Comparison of ENCODE assay signal across 21 mouse cellular contexts in the genomic region with DNA sequence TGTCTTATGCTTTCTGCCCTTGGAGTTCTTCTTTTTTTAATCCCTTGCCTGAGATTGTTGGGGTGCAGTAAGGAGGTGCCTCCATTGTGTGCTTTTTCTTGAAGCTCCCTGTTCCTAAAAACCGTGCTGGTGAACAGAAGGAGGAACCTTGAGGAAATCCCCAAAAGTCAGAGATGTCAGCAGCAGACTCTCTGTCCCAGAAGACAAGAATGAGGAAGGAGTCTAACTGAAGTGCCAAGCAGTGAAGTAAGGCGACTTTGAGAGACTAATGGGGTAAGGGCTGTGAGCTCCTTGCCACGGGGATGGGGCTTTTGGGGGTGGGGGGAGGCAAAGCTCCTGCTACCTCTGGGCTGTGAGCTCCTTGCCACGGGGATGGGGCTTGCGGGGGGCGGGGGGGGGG. TPM values are rescaled to one million over a fixed set of nuclear protein-coding genes. Genes with fewer than 3 reads are reported as not detected.
DNase-seq lines count a peak whose midpoint lies in the region; ATAC-seq and TF ChIP-seq lines count a peak whose summit lies in the region.
"Had no signal": no experiment of that assay in that cellular context is flagged by ENCODE, and none has a peak within 500 bp of the region (broad histone marks: within the 10 kb centered on the region; RNA-seq: fewer than 3 reads in every experiment).

No protein-coding gene starts in this region.

- no peaks in the 10 kb centered on the region for H3K27me3 ChIP-seq in forebrain, embryonic 11.5 days (ENCODE audit: control insufficient read depth, insufficient read depth, low read length)
- H3K27me3 ChIP-seq in forebrain, embryonic 13.5 days = no peaks in the 10 kb centered on the region
- H3K27me3 ChIP-seq in lung, postnatal 0 days (replicated peaks; ENCODE audit: insufficient read depth, low read length) = no peaks in the 10 kb centered on the region
- no peaks in the 10 kb centered on the region for H3K27me3 ChIP-seq in embryonic facial prominence, embryonic 10.5 days (replicated peaks; ENCODE audit: low read depth, poor library complexity, severe bottlenecking)
- H3K27me3 ChIP-seq: forebrain, embryonic 15.5 days; hindbrain, embryonic 13.5 days had no signal

- no peaks in the 10 kb centered on the region for H3K4me1 ChIP-seq in forebrain, embryonic 11.5 days (replicated peaks; ENCODE audit: control insufficient read depth, insufficient read depth, low read length)
- H3K4me1 ChIP-seq in forebrain, embryonic 13.5 days = peaks cover 7% of the 10 kb centered on the region; the same call in 1 of the 2 replicates
- no peaks in the 10 kb centered on the region for H3K4me1 ChIP-seq in lung, postnatal 0 days (ENCODE audit: insufficient read depth, low read depth, low read length)
- H3K4me1 ChIP-seq in embryonic facial prominence, embryonic 10.5 days = peaks cover 6% of the 10 kb centered on the region
- H3K4me1 ChIP-seq: forebrain, embryonic 15.5 days; hindbrain, embryonic 10.5 days had no signal

- H3K9ac ChIP-seq in forebrain, embryonic 11.5 days (ENCODE audit: low read length) = no peak overlapping the region
- no peak overlapping the region for H3K9ac ChIP-seq in forebrain, embryonic 13.5 days
- H3K9ac ChIP-seq in lung, postnatal 0 days (replicated peaks; ENCODE audit: low read depth) = no peak overlapping the region
- H3K9ac ChIP-seq: forebrain, embryonic 15.5 days; hindbrain, embryonic 13.5 days had no signal

- no peaks in the 10 kb centered on the region for H3K36me3 ChIP-seq in forebrain, embryonic 11.5 days (ENCODE audit: control insufficient read depth, insufficient read depth, low read length)
- no peaks in the 10 kb centered on the region for H3K36me3 ChIP-seq in forebrain, embryonic 13.5 days (ENCODE audit: poor library complexity, severe bottlenecking)
- H3K36me3 ChIP-seq in lung, postnatal 0 days (ENCODE audit: insufficient read depth, low read length) = no peaks in the 10 kb centered on the region
- H3K36me3 ChIP-seq in embryonic facial prominence, embryonic 10.5 days (replicated peaks) = no peaks in the 10 kb centered on the region
- H3K36me3 ChIP-seq: forebrain, embryonic 10.5 days; forebrain, embryonic 15.5 days; hindbrain, embryonic 10.5 days; hindbrain, embryonic 13.5 days had no signal

- H3K27ac ChIP-seq in forebrain, embryonic 11.5 days (ENCODE audit: low read depth, low read length) = no peak overlapping the region
- H3K27ac ChIP-seq in forebrain, embryonic 13.5 days = no peak overlapping the region
- no peak overlapping the region for H3K27ac ChIP-seq in lung, postnatal 0 days (ENCODE audit: low read length)
- H3K27ac ChIP-seq in embryonic facial prominence, embryonic 10.5 days (replicated peaks) = no peak overlapping the region
- H3K27ac ChIP-seq: forebrain, embryonic 10.5 days; forebrain, embryonic 15.5 days; hindbrain, embryonic 10.5 days; hindbrain, embryonic 13.5 days had no signal

- H3K9me3 ChIP-seq in forebrain, embryonic 11.5 days (ENCODE audit: control insufficient read depth, low read length) = no peaks in the 10 kb centered on the region
- no peaks in the 10 kb centered on the region for H3K9me3 ChIP-seq in forebrain, embryonic 13.5 days (replicated peaks)
- no peaks in the 10 kb centered on the region for H3K9me3 ChIP-seq in lung, postnatal 0 days (ENCODE audit: low read length)
- no peaks in the 10 kb centered on the region for H3K9me3 ChIP-seq in embryonic facial prominence, embryonic 10.5 days
- H3K9me3 ChIP-seq: forebrain, embryonic 15.5 days; hindbrain, embryonic 13.5 days had no signal

- no peak for ATAC-seq in forebrain, embryonic 11.5 days (replicated peaks; ENCODE audit: low FRiP score)
- no peak for ATAC-seq in forebrain, embryonic 13.5 days
- ATAC-seq in lung, postnatal 0 days = no peak
- peak; percentile 82 for ATAC-seq in granulocyte monocyte progenitor cell, adult 5-6 weeks (replicated peaks; ENCODE audit: poor library complexity, severe bottlenecking)
- ATAC-seq: activated CD4-positive, CD25-positive, alpha-beta regulatory T cell, adult 4 months; forebrain, embryonic 15.5 days; hindbrain, embryonic 16.5 days had no signal

- TF ChIP-seq EP300 in lung, postnatal 0 days (IDR thresholded peaks at IDR 0.05) = no peak

- no peak for TF ChIP-seq CTCF in lung, postnatal 0 days (IDR thresholded peaks at IDR 0.05)

- no peak overlapping the region for H3K4me3 ChIP-seq in forebrain, embryonic 11.5 days (ENCODE audit: low read depth, low read length)
- H3K4me3 ChIP-seq in forebrain, embryonic 13.5 days = no peak overlapping the region
- H3K4me3 ChIP-seq in lung, postnatal 0 days (ENCODE audit: low read depth, low read length) = no peak overlapping the region
- H3K4me3 ChIP-seq in embryonic facial prominence, embryonic 10.5 days = no peak overlapping the region
- H3K4me3 ChIP-seq: forebrain, embryonic 10.5 days; forebrain, embryonic 15.5 days; hindbrain, embryonic 10.5 days; hindbrain, embryonic 13.5 days had no signal

- peak; percentile 17 for DNase-seq in forebrain, embryonic 11.5 days (ENCODE audit: low spot score)
- DNase-seq in lung, postnatal 0 days (ENCODE audit: low spot score) = peak; percentile 10
- DNase-seq in lung, adult 18-20 months = no peak
- no peak for DNase-seq in embryonic facial prominence, embryonic 10.5 days (ENCODE audit: low spot score)
- DNase-seq: adrenal gland, adult 8-10 months; adrenal gland, postnatal 25 days; cerebellum, adult 11-12 months; cerebellum, adult 8-10 months; cerebellum, postnatal 10 days; cerebellum, postnatal 36 days; embryo, embryonic 11 days; gastrocnemius, postnatal 25 days had no signal

- H3K4me2 ChIP-seq in forebrain, embryonic 11.5 days (ENCODE audit: low read depth, low read length, severe bottlenecking) = no peak overlapping the region
- H3K4me2 ChIP-seq in forebrain, embryonic 13.5 days = no peak overlapping the region
- no peak overlapping the region for H3K4me2 ChIP-seq in lung, postnatal 0 days (replicated peaks; ENCODE audit: low read depth, low read length)
- H3K4me2 ChIP-seq: forebrain, embryonic 15.5 days; heart, embryonic 11.5 days; hindbrain, embryonic 13.5 days had no signal

- WGBS in forebrain, embryonic 11.5 days = 37% methylated on average over 6 of the region's 6 CpGs
- 40% methylated on average over 6 of the region's 6 CpGs for WGBS in forebrain, embryonic 13.5 days
- WGBS in lung, postnatal 0 days = 45% methylated on average over 6 of the region's 6 CpGs
- WGBS in embryonic facial prominence, embryonic 10.5 days = 44% methylated on average over 6 of the region's 6 CpGs

RNA-seq across cellular contexts. Expression of a gene that starts 19.1 kb away (rescaled TPM):
- polyA plus RNA-seq in forebrain, embryonic 11.5 days (2014; fragmentation: Nextera tagmentation; extraction: Ambion mirVana) = 0.29 and 0.32 TPM in 2 replicates
- 0.13 and 0.34 TPM in 2 replicates for polyA plus RNA-seq in forebrain, embryonic 13.5 days (2015; fragmentation: Nextera tagmentation; extraction: Ambion mirVana)
- polyA plus RNA-seq in lung, postnatal 0 days (2015; fragmentation: Nextera tagmentation; extraction: Ambion mirVana) = 1.5 TPM in 2 replicates
- total RNA-seq in granulocyte monocyte progenitor cell, adult 5-6 weeks (2014; fragmentation: Nextera tagmentation) = 1.1 and 1.5 TPM in 2 replicates
- total RNA-seq in granulocyte monocyte progenitor cell, adult 5-6 weeks (2017) = 0.60 and 0.82 TPM in 2 replicates
- polyA plus RNA-seq in embryonic facial prominence, embryonic 10.5 days (2016; fragmentation: Nextera tagmentation; extraction: Ambion mirVana) = 0.15 and 0.37 TPM in 2 replicates

Comparison
In these comparisons a context has a peak if more than half of its experiments do, and no peak if none do; other contexts are left out.
1. DNase-seq: peak in forebrain, embryonic 11.5 days (single experiment) and lung, postnatal 0 days (single experiment); none in lung, adult 18-20 months (0 of 2) and embryonic facial prominence, embryonic 10.5 days (single experiment).